Mouse (Mus musculus) CH12.LX (cell line): ENCODE data around the gene Fos. TPM values are rescaled to one million over a fixed set of nuclear protein-coding genes. Genes with fewer than 3 reads are reported as not detected.
A peak's percentile ranks its signal among the peaks of the same experiment; 100 is the strongest.

Source experiments
- DNase-seq: peaks from one replicate; pipeline ENCODE4 v3.0.0-alpha.2; 2013; ENCODE audit errors: extremely low read depth
- H3K27ac ChIP-seq: 2 replicates; pipeline ENCODE4 v1.5.1; 2012; ENCODE audit warnings: low read depth, mild to moderate bottlenecking, control low read depth, moderate library complexity; ENCODE audit not compliant: insufficient read depth
- H3K27me3 ChIP-seq: replicated peaks from 2 replicates; pipeline ENCODE3; 2012; ENCODE audit warnings: inconsistent platforms
- H3K36me3 ChIP-seq, 2 experiments: replicated peaks in 1 of 2; 2 replicates each; pipeline versions ENCODE3 to v1.6.1; 2012; ENCODE audit warnings: inconsistent platforms in 1 of 2, low read length in 1 of 2, mild to moderate bottlenecking in 1 of 2, mixed read lengths in 1 of 2, moderate library complexity in 1 of 2; ENCODE audit not compliant: control insufficient read depth in 1 of 2, insufficient read depth in 1 of 2
- H3K4me1 ChIP-seq, 2 experiments: 2 replicates each; pipeline ENCODE4 v1.6.1; 2012; ENCODE audit warnings: inconsistent platforms in 1 of 2, moderate library complexity in 1 of 2; ENCODE audit not compliant: insufficient read depth in 2 of 2, control insufficient read depth in 1 of 2
- H3K4me2 ChIP-seq: 2 replicates; pipeline ENCODE4 v1.6.1; 2012; ENCODE audit warnings: low read depth, mild to moderate bottlenecking, control low read depth; ENCODE audit not compliant: poor library complexity, insufficient read depth, severe bottlenecking
- H3K4me3 ChIP-seq, 3 experiments: fragments of 150-350 bp in 1 of 3; sonication (generic) in 1 of 3; replicated peaks in 1 of 3; 2 replicates each; pipeline versions ENCODE3 to v1.5.1; 2011 to 2012; ENCODE audit warnings: low read depth in 2 of 3, low read length in 2 of 3, mild to moderate bottlenecking in 2 of 3, moderate library complexity in 2 of 3, control low read depth in 1 of 3, improper control_type of control experiment in 1 of 3, inconsistent platforms in 1 of 3, mixed read lengths in 1 of 3; ENCODE audit not compliant: poor library complexity in 1 of 3
- H3K79me2 ChIP-seq: replicated peaks from 2 replicates; pipeline ENCODE4 v1.6.1; 2012; ENCODE audit warnings: mild to moderate bottlenecking, moderate library complexity; ENCODE audit not compliant: control insufficient read depth, poor library complexity, insufficient read depth, severe bottlenecking; ENCODE audit errors: extremely low read depth
- H3K9ac ChIP-seq: 2 replicates; pipeline ENCODE4 v1.6.1; 2012; ENCODE audit warnings: low read depth, mild to moderate bottlenecking, control low read depth, moderate library complexity; ENCODE audit not compliant: insufficient read depth
- H3K9me3 ChIP-seq: replicated peaks from 2 replicates; pipeline ENCODE3; 2012; ENCODE audit warnings: low read length, inconsistent platforms, mixed read lengths
- CHD1 ChIP-seq: IDR thresholded peaks from 2 replicates; pipeline ENCODE4 v1.6.1; 2012; ENCODE audit warnings: low read depth, low read length, improper control_type of control experiment, inconsistent platforms
- CTCF ChIP-seq, 2 experiments: IDR thresholded peaks in 1 of 2; conservative IDR thresholded peaks in 1 of 2; 2 replicates each; pipeline ENCODE4 v1.5.1; 2011 to 2012; ENCODE audit warnings: low read depth in 2 of 2, low read length in 2 of 2, improper control_type of control experiment in 1 of 2, inconsistent platforms in 1 of 2, mild to moderate bottlenecking in 1 of 2, moderate library complexity in 1 of 2
- E2F4 ChIP-seq: IDR thresholded peaks from 2 replicates; pipeline ENCODE4 v1.6.1; 2011; ENCODE audit warnings: low read depth, low read length, improper control_type of control experiment; ENCODE audit not compliant: insufficient replicate concordance
- EP300 ChIP-seq: IDR thresholded peaks from 2 replicates; pipeline ENCODE4 v1.6.1; 2011; ENCODE audit warnings: low read length, improper control_type of control experiment
- ETS1 ChIP-seq: conservative IDR thresholded peaks from 2 replicates; pipeline ENCODE4 v1.6.1; 2012; ENCODE audit warnings: low read depth, mild to moderate bottlenecking, inconsistent platforms, low read length, improper control_type of control experiment, moderate library complexity
- GABPA ChIP-seq: IDR thresholded peaks from 2 replicates; pipeline ENCODE4 v1.6.1; 2012; ENCODE audit warnings: low read depth, low read length, improper control_type of control experiment, inconsistent platforms; ENCODE audit not compliant: insufficient replicate concordance
- HCFC1 ChIP-seq: IDR thresholded peaks from 2 replicates; pipeline ENCODE4 v1.6.1; 2012; ENCODE audit warnings: low read depth, mild to moderate bottlenecking, inconsistent platforms, low read length, improper control_type of control experiment
- IRF4 ChIP-seq: IDR thresholded peaks from 2 replicates; pipeline ENCODE4 v1.6.1; 2014; ENCODE audit warnings: low read depth, mild to moderate bottlenecking, inconsistent platforms, low read length, improper control_type of control experiment
- JUN ChIP-seq: IDR thresholded peaks from 2 replicates; pipeline ENCODE4 v1.6.1; 2011; ENCODE audit warnings: low read depth, mild to moderate bottlenecking, low read length, improper control_type of control experiment, moderate library complexity; ENCODE audit not compliant: insufficient read depth
- KAT2A ChIP-seq: IDR thresholded peaks from 2 replicates; pipeline ENCODE4 v1.6.1; 2012; ENCODE audit warnings: low read length, improper control_type of control experiment, inconsistent platforms; ENCODE audit not compliant: insufficient replicate concordance
- MAFK ChIP-seq: IDR thresholded peaks from 2 replicates; pipeline ENCODE4 v1.6.1; 2011; ENCODE audit warnings: low read length, improper control_type of control experiment; ENCODE audit not compliant: insufficient replicate concordance
- MAX ChIP-seq: IDR thresholded peaks from 2 replicates; pipeline ENCODE4 v1.6.1; 2011; ENCODE audit warnings: low read length, improper control_type of control experiment
- MAZ ChIP-seq: IDR thresholded peaks from 2 replicates; pipeline ENCODE4 v1.6.1; 2012; ENCODE audit warnings: low read depth, mild to moderate bottlenecking, inconsistent platforms, low read length, improper control_type of control experiment, moderate library complexity
- MEF2A ChIP-seq: IDR thresholded peaks from 2 replicates; pipeline ENCODE4 v1.6.1; 2014; ENCODE audit warnings: low read depth, mild to moderate bottlenecking, inconsistent platforms, low read length, improper control_type of control experiment, borderline replicate concordance
- MXI1 ChIP-seq: IDR thresholded peaks from 2 replicates; pipeline ENCODE4 v1.6.1; 2011; ENCODE audit warnings: mild to moderate bottlenecking, low read depth, low read length, improper control_type of control experiment
- MYC ChIP-seq: IDR thresholded peaks from 2 replicates; pipeline ENCODE4 v1.6.1; 2011; ENCODE audit warnings: low read depth, mild to moderate bottlenecking, improper control_type of control experiment, low read length
- NELFE ChIP-seq: IDR thresholded peaks from 2 replicates; pipeline ENCODE4 v1.6.1; 2011; ENCODE audit warnings: low read depth, low read length, improper control_type of control experiment
- NRF1 ChIP-seq: IDR thresholded peaks from 2 replicates; pipeline ENCODE4 v1.6.1; 2014; ENCODE audit warnings: low read depth, mild to moderate bottlenecking, inconsistent platforms, low read length, improper control_type of control experiment, moderate library complexity
- PAX5 ChIP-seq: IDR thresholded peaks from 2 replicates; pipeline ENCODE4 v1.6.1; 2012; ENCODE audit warnings: low read length, inconsistent platforms, mixed read lengths
- POLR2A ChIP-seq: IDR thresholded peaks from 2 replicates; pipeline ENCODE4 v1.6.1; 2011; ENCODE audit warnings: low read depth, mild to moderate bottlenecking, improper control_type of control experiment, low read length
- POLR2AphosphoS2 ChIP-seq: IDR thresholded peaks from 2 replicates; pipeline ENCODE4 v1.6.1; 2011; ENCODE audit warnings: low read depth, low read length, improper control_type of control experiment
- RAD21 ChIP-seq: IDR thresholded peaks from 2 replicates; pipeline ENCODE4 v1.6.1; 2011; ENCODE audit warnings: low read depth, mild to moderate bottlenecking, low read length, improper control_type of control experiment, moderate library complexity
- RCOR1 ChIP-seq: conservative IDR thresholded peaks from 2 replicates; pipeline ENCODE4 v1.6.1; 2012; ENCODE audit warnings: low read depth, mild to moderate bottlenecking, inconsistent platforms, low read length, improper control_type of control experiment
- SIN3A ChIP-seq: IDR thresholded peaks from 2 replicates; pipeline ENCODE4 v1.6.1; 2012; ENCODE audit warnings: low read length, improper control_type of control experiment, inconsistent platforms
- SMC3 ChIP-seq: IDR thresholded peaks from 2 replicates; pipeline ENCODE4 v1.6.1; 2011; ENCODE audit warnings: low read depth, low read length, improper control_type of control experiment
- TBP ChIP-seq: conservative IDR thresholded peaks from 2 replicates; pipeline ENCODE4 v1.6.1; 2011; ENCODE audit warnings: low read depth, low read length, improper control_type of control experiment
- TCF12 ChIP-seq: IDR thresholded peaks from 2 replicates; pipeline ENCODE4 v1.6.1; 2014; ENCODE audit warnings: low read depth, mild to moderate bottlenecking, inconsistent platforms, low read length, improper control_type of control experiment
- UBTF ChIP-seq: IDR thresholded peaks from 2 replicates; pipeline ENCODE4 v1.6.1; 2012; ENCODE audit warnings: low read depth, mild to moderate bottlenecking, inconsistent platforms, low read length, improper control_type of control experiment, moderate library complexity
- USF1 ChIP-seq: IDR thresholded peaks from 2 replicates; pipeline ENCODE4 v1.6.1; 2014; ENCODE audit warnings: low read depth, mild to moderate bottlenecking, inconsistent platforms, low read length, improper control_type of control experiment
- USF2 ChIP-seq: conservative IDR thresholded peaks from 2 replicates; pipeline ENCODE4 v1.6.1; 2011; ENCODE audit warnings: low read depth, low read length, improper control_type of control experiment
- ZC3H11A ChIP-seq: IDR thresholded peaks from 2 replicates; pipeline ENCODE4 v1.6.1; 2012; ENCODE audit warnings: low read depth, mild to moderate bottlenecking, inconsistent platforms, low read length, improper control_type of control experiment
- ZKSCAN1 ChIP-seq: IDR thresholded peaks from 2 replicates; pipeline ENCODE4 v1.6.1; 2012; ENCODE audit warnings: low read depth, inconsistent platforms, low read length, improper control_type of control experiment, borderline replicate concordance
- ZMIZ1 ChIP-seq: IDR thresholded peaks from 2 replicates; pipeline ENCODE4 v1.6.1; 2012; ENCODE audit warnings: low read depth, mild to moderate bottlenecking, inconsistent platforms, low read length, improper control_type of control experiment
- ZNF384 ChIP-seq: IDR thresholded peaks from 2 replicates; pipeline ENCODE4 v1.6.1; 2012; ENCODE audit warnings: low read depth, low read length, improper control_type of control experiment, inconsistent platforms
- dilution Hi-C: fragments of 300-500 bp; cut with MboI; formaldehyde crosslinking; loops from 2 replicates; pipeline ENCODE4 v1.14.3; 2020; ENCODE audit warnings: low sequenced_read_pairs; ENCODE audit not compliant: extremely low pct_unique_long_range_greater_than_20kb, extremely low pct_ligation_motif_present
- in situ Hi-C: fragments of 300-500 bp; cut with MboI; formaldehyde crosslinking; loops from 3 replicates; pipeline ENCODE4 v1.14.3; 2019; ENCODE audit warnings: low sequenced_read_pairs, low pct_ligation_motif_present, low pct_unique_long_range_greater_than_20kb, mixed read lengths
- polyA plus RNA-seq: library from polyadenylated mRNA; unstranded; fragments of >175 nt; gene quantifications from 2 replicates; pipeline ENCODE4 v1.2.1, GENCODE M21; 2012; ENCODE audit warnings: low read depth; ENCODE audit not compliant: insufficient read length
- total RNA-seq, 2 experiments: library from RNA; depleted of rRNA; stranded (reverse); fragments of 300-350 nt in 1 of 2; fragments of >200 nt in 1 of 2; gene quantifications; 2 replicates each; pipeline ENCODE4 v1.2.3; 2012 to 2014

The Fos gene
- total and polyA plus RNA-seq, 3 experiments, result 0.11 to 0.20 (median 0.17) TPM

DNA sequence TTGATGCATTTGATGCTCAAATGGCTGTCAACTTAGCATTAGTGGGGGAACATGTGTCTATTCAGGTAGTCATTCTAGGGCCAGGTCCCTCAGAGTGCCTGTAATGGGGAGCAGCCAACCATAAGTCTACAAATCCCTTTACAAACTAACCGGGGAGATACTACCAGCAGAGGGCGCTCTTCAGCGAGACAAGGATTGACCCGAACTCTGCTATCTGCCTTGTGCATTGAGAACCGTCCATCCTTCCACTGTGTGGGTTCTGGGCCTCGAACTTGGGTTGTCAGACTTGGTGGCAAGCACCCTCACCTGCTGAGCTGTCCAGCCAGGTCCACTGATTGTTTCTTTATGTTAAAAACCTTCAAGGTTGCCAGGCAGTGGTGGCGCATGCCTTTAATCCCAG is 23.1 kb downstream of the Fos start:
- peak overlapping the region in 1 of 3 experiments; percentile 26 for H3K4me3 ChIP-seq
- dilution Hi-C loops (no loop called here), in situ Hi-C loops (loop anchor here (25.0 kb wide), 1 partner anchor 334 kb away; the partner anchor contains the start of gene Rps6kl1)
- no peaks in the 10 kb centered on the region for H3K79me2 ChIP-seq
- peaks cover 9% of the 10 kb centered on the region for H3K9me3 ChIP-seq
- no peak overlapping the region for H3K4me2 ChIP-seq
- no peak overlapping the region for H3K27ac ChIP-seq
- H3K36me3 ChIP-seq, result no peaks in the 10 kb centered on the region
- no peaks in the 10 kb centered on the region for H3K27me3 ChIP-seq
- H3K9ac ChIP-seq, result no peak overlapping the region
- DNase-seq, result peak; percentile 88
- no peak for TF ChIP-seq ZMIZ1
- TF ChIP-seq RAD21, result peak; percentile 73
- no peak for TF ChIP-seq ETS1
- TF ChIP-seq HCFC1, result no peak
- no peak for TF ChIP-seq PAX5
- TF ChIP-seq SMC3, result peak; percentile 95
- no peak for TF ChIP-seq MXI1
- no peak for TF ChIP-seq MAZ
- TF ChIP-seq USF1, result no peak
- TF ChIP-seq NELFE, result peak; percentile 20; the same call in 1 of the 2 replicates
- no peak for TF ChIP-seq TCF12
- no peak for TF ChIP-seq USF2
- TF ChIP-seq RCOR1, result no peak
- TF ChIP-seq SIN3A, result no peak
- no peak for TF ChIP-seq POLR2AphosphoS2
- TF ChIP-seq POLR2A, result no peak
- no peak for TF ChIP-seq E2F4
- TF ChIP-seq MAX, result no peak
- no peak for TF ChIP-seq CHD1
- no peak for TF ChIP-seq JUN
- no peak for TF ChIP-seq MYC
- peak; percentile 85 to 91 for TF ChIP-seq CTCF (conservative IDR thresholded peaks at IDR 0.05 in 1 of 2, IDR thresholded peaks at IDR 0.05 in 1 of 2; ENCODE audit: low read depth in 2 of 2, low read length in 2 of 2)
- TF ChIP-seq EP300, result no peak
- TF ChIP-seq ZNF384, result no peak
- TF ChIP-seq KAT2A, result no peak
- no peak for TF ChIP-seq IRF4
- TF ChIP-seq TBP, result no peak
- TF ChIP-seq UBTF, result no peak
- TF ChIP-seq ZC3H11A, result peak; percentile 48; the same call in 1 of the 2 replicates
- no peak for TF ChIP-seq MEF2A
- TF ChIP-seq GABPA, result no peak
- TF ChIP-seq NRF1, result no peak
- no peak for TF ChIP-seq MAFK
- TF ChIP-seq ZKSCAN1, result no peak
- TF ChIP-seq, all 38 proteins: peak for 5
- peaks cover 3 to 28% of the 10 kb centered on the region in 2 experiments; a peak in 3 of 4 replicates for H3K4me1 ChIP-seq
